Mouse (Mus musculus) left cerebral cortex, adult 18-20 months (tissue): Measurements from ENCODE around the gene Acy3. TPM values are rescaled to one million over a fixed set of nuclear protein-coding genes. Genes with fewer than 3 reads are reported as not detected.
"Not testable (repeated sequence)": the region's sequence is repeated elsewhere in the genome, so short reads cannot be mapped to it uniquely, and the experiment has no call there.

Experiments
- DNase-seq, 2 experiments: peaks; one replicate each; pipeline ENCODE4 v3.0.0; 2021 to 2022; ENCODE audit warnings: low spot score in 2 of 2, mixed read lengths in 1 of 2
- total RNA-seq, 2 experiments: library from RNA; stranded (reverse); gene quantifications; 2 replicates each; pipeline ENCODE4 v1.2.3; 2021

The Acy3 gene
- total RNA-seq, 2 experiments from 2014 or later: 2.6 to 5.2 TPM

- no peak for DNase-seq
Measured at GRCm38 (mm10) chr19:4001752-4002151, 15.4 kb downstream of the Acy3 start.

GRCm38 (mm10) chr19:4003112-4003511, 16.7 kb downstream of the Acy3 start, which contains the start of gene Doc2g:
Doc2g (plus strand) TSS chr19:4003313.
- no peak for DNase-seq

GRCm38 (mm10) chr19:4003641-4004040, 17.3 kb downstream of the Acy3 start:
- DNase-seq: no peak

GRCm38 (mm10) chr19:4004331-4004730, 18.0 kb downstream of the Acy3 start:
- DNase-seq: no peak

- no peak for DNase-seq
Measured at GRCm38 (mm10) chr19:4005091-4005490, 18.7 kb downstream of the Acy3 start.

- DNase-seq: no peak
Measured at GRCm38 (mm10) chr19:4005971-4006370, 19.6 kb downstream of the Acy3 start.

GRCm38 (mm10) chr19:4011086-4011485, 24.7 kb downstream of the Acy3 start:
- no peak for DNase-seq

GRCm38 (mm10) chr19:4012432-4013022, 26.2 kb downstream of the Acy3 start, which contains the start of gene Ndufv1:
Ndufv1 (minus strand) TSS chr19:4012806.
- DNase-seq: peak; percentile 96 to 99

- DNase-seq: no peak
Measured at GRCm38 (mm10) chr19:4013066-4013465, 26.7 kb downstream of the Acy3 start.

- no peak for DNase-seq
Measured at GRCm38 (mm10) chr19:4014802-4015201, 28.4 kb downstream of the Acy3 start.

GRCm38 (mm10) chr19:4015635-4016034, 29.3 kb downstream of the Acy3 start:
- no peak for DNase-seq

- DNase-seq: no peak
Measured at GRCm38 (mm10) chr19:4017921-4018587, 31.7 kb downstream of the Acy3 start.

- peak; percentile 69 to 82 for DNase-seq
Measured at GRCm38 (mm10) chr19:4018743-4019583, 32.6 kb downstream of the Acy3 start.

GRCm38 (mm10) chr19:4023185-4023584, 36.8 kb downstream of the Acy3 start:
- DNase-seq: no peak

- DNase-seq: no peak
Measured at GRCm38 (mm10) chr19:4027576-4027975, 41.2 kb downstream of the Acy3 start.

- DNase-seq: no peak
Measured at GRCm38 (mm10) chr19:4032668-4033067, 46.3 kb downstream of the Acy3 start.

- DNase-seq: no peak
Measured at GRCm38 (mm10) chr19:4033298-4033697, 46.9 kb downstream of the Acy3 start.

- DNase-seq: no peak
Measured at GRCm38 (mm10) chr19:4033742-4034141, 47.4 kb downstream of the Acy3 start.

GRCm38 (mm10) chr19:4036327-4037045, 50.1 kb downstream of the Acy3 start:
- DNase-seq: no peak

- DNase-seq: not testable (repeated sequence)
Measured at GRCm38 (mm10) chr19:4037154-4037787, 50.9 kb downstream of the Acy3 start.

- peak; percentile 87 to 90 for DNase-seq
Measured at GRCm38 (mm10) chr19:4037788-4038232, 51.4 kb downstream of the Acy3 start, which contains the start of gene Gstp1. Gstp1 (minus strand) TSS chr19:4037985.
